Mouse (Mus musculus): Measurements from ENCODE around the gene Ap1g1. TPM values are rescaled to one million over a fixed set of nuclear protein-coding genes. Genes with fewer than 3 reads are reported as not detected.

Gene Ap1g1
- total RNA-seq, 1 experiment: 51.4 TPM

DNA sequence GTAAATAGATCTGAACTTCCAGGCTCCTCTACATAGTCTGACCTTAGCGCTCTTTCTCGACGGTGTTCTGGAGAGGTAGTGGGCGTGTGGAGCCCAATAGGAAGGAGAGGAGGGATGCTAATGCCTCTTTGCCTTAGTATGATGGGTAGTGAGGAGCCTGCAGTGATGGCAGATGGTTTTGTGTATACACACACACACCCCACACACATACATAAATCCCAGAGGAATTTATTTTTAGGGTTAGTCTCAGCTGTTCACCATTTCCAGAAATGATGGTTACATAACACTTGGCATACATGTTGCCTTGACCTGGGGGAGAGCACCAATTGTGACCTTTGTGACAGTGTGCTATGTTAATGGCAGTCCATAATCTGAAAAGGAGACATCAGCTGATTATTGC lies 87.2 kb downstream of the Ap1g1 start:
- no peak overlapping the region for H3K4me3 ChIP-seq (ENCODE audit: insufficient read depth in 1 of 2, low read depth in 1 of 2, low read length in 2 of 2, poor library complexity in 1 of 2, severe bottlenecking in 1 of 2)
- H3K9me3 ChIP-seq (ENCODE audit: control insufficient read depth, insufficient read depth, low read depth, low read length): no peaks in the 10 kb centered on the region
- DNase-seq (ENCODE audit: low read depth, low spot score): no peak
- peaks cover 4% of the 10 kb centered on the region for H3K36me3 ChIP-seq (ENCODE audit: control insufficient read depth, insufficient read depth, low read length, poor library complexity, severe bottlenecking)
- H3K27ac ChIP-seq (ENCODE audit: insufficient read depth, low read depth, low read length, poor library complexity, severe bottlenecking): no peak overlapping the region
- 0 out of 4 replicates have a peak, but pooled peaks cover 0 to 2% of the 10 kb centered on the region in 2 experiments for H3K4me1 ChIP-seq (ENCODE audit: control insufficient read depth in 2 of 2, insufficient read depth in 2 of 2, low read length in 2 of 2, poor library complexity in 1 of 2)
- no peak overlapping the region for H3K9ac ChIP-seq (ENCODE audit: insufficient read depth, low read depth, low read length, poor library complexity, severe bottlenecking)
- in situ Hi-C loops (cut with MboI; ENCODE audit: low sequenced_read_pairs in 2 of 2, unreplicated experiment in 2 of 2): no loop called here
- TF ChIP-seq ZC3H11A (IDR thresholded peaks at IDR 0.05; ENCODE audit: borderline replicate concordance, low read depth, low read length) (no peak), ZNF384 (IDR thresholded peaks at IDR 0.05; ENCODE audit: low read depth, low read length) (no peak), CHD2 (IDR thresholded peaks at IDR 0.05; ENCODE audit: low read depth, low read length) (no peak), HCFC1 (IDR thresholded peaks at IDR 0.05; ENCODE audit: borderline replicate concordance, insufficient read depth, low read length) (no peak), MAFK (IDR thresholded peaks at IDR 0.05; ENCODE audit: insufficient read depth, low read depth, low read length) (no peak)

GRCm38 (mm10) chr8:109866690-109867089 lies 88.3 kb downstream of the Ap1g1 start:
- Histone ChIP-seq H3K9me3 (ENCODE audit: control insufficient read depth, insufficient read depth, low read depth, low read length) (no peaks in the 10 kb centered on the region), H3K27ac (ENCODE audit: insufficient read depth, low read depth, low read length, poor library complexity, severe bottlenecking) (no peak overlapping the region), H3K4me3 (ENCODE audit: insufficient read depth in 1 of 2, low read depth in 1 of 2, low read length in 2 of 2, poor library complexity in 1 of 2, severe bottlenecking in 1 of 2) (no peak overlapping the region), H3K9ac (ENCODE audit: insufficient read depth, low read depth, low read length, poor library complexity, severe bottlenecking) (no peak overlapping the region), H3K4me1 (ENCODE audit: control insufficient read depth in 2 of 2, insufficient read depth in 2 of 2, low read length in 2 of 2, poor library complexity in 1 of 2) (0 out of 4 replicates have a peak, but pooled peaks cover 0 to 2% of the 10 kb centered on the region in 2 experiments), H3K36me3 (ENCODE audit: control insufficient read depth, insufficient read depth, low read length, poor library complexity, severe bottlenecking) (peaks cover 3% of the 10 kb centered on the region; the same call in 1 of the 2 replicates)
- DNase-seq (ENCODE audit: low read depth, low spot score): no peak
- in situ Hi-C loops (cut with MboI; ENCODE audit: low sequenced_read_pairs in 2 of 2, unreplicated experiment in 2 of 2): no loop called here
- TF ChIP-seq MAFK (IDR thresholded peaks at IDR 0.05; ENCODE audit: insufficient read depth, low read depth, low read length) (no peak), CHD2 (IDR thresholded peaks at IDR 0.05; ENCODE audit: low read depth, low read length) (no peak), ZC3H11A (IDR thresholded peaks at IDR 0.05; ENCODE audit: borderline replicate concordance, low read depth, low read length) (no peak), HCFC1 (IDR thresholded peaks at IDR 0.05; ENCODE audit: borderline replicate concordance, insufficient read depth, low read length) (no peak), ZNF384 (IDR thresholded peaks at IDR 0.05; ENCODE audit: low read depth, low read length) (no peak)

GRCm38 (mm10) chr8:109868003-109868679 lies 89.8 kb downstream of the Ap1g1 start, which contains the start of gene Phlpp2:
Phlpp2 (plus strand) TSS chr8:109868542.
- in situ Hi-C loops (cut with MboI; ENCODE audit: low sequenced_read_pairs in 2 of 2, unreplicated experiment in 2 of 2): no loop called here
- H3K36me3 ChIP-seq (ENCODE audit: control insufficient read depth, insufficient read depth, low read length, poor library complexity, severe bottlenecking): no peaks in the 10 kb centered on the region
- peak; percentile 83 for DNase-seq (ENCODE audit: low read depth, low spot score)
- TF ChIP-seq HCFC1 (IDR thresholded peaks at IDR 0.05; ENCODE audit: borderline replicate concordance, insufficient read depth, low read length): 0 out of 2 replicates have a peak, but pooled peaks have one; percentile 38
- TF ChIP-seq MAFK (IDR thresholded peaks at IDR 0.05; ENCODE audit: insufficient read depth, low read depth, low read length): no peak
- 0 out of 2 replicates have a peak within 1 kb of the TSS, but pooled peaks have one; percentile 22 for H3K27ac ChIP-seq (ENCODE audit: insufficient read depth, low read depth, low read length, poor library complexity, severe bottlenecking)
- H3K4me1 ChIP-seq (ENCODE audit: control insufficient read depth in 2 of 2, insufficient read depth in 2 of 2, low read length in 2 of 2, poor library complexity in 1 of 2): 0 out of 4 replicates have a peak, but pooled peaks cover 0 to 2% of the 10 kb centered on the region in 2 experiments
- H3K9ac ChIP-seq (ENCODE audit: insufficient read depth, low read depth, low read length, poor library complexity, severe bottlenecking): peak within 1 kb of the TSS; percentile 91
- H3K9me3 ChIP-seq (ENCODE audit: control insufficient read depth, insufficient read depth, low read depth, low read length): no peaks in the 10 kb centered on the region
- peak within 1 kb of the TSS; percentile 71 to 77 for H3K4me3 ChIP-seq (ENCODE audit: insufficient read depth in 1 of 2, low read depth in 1 of 2, low read length in 2 of 2, poor library complexity in 1 of 2, severe bottlenecking in 1 of 2)

DNA sequence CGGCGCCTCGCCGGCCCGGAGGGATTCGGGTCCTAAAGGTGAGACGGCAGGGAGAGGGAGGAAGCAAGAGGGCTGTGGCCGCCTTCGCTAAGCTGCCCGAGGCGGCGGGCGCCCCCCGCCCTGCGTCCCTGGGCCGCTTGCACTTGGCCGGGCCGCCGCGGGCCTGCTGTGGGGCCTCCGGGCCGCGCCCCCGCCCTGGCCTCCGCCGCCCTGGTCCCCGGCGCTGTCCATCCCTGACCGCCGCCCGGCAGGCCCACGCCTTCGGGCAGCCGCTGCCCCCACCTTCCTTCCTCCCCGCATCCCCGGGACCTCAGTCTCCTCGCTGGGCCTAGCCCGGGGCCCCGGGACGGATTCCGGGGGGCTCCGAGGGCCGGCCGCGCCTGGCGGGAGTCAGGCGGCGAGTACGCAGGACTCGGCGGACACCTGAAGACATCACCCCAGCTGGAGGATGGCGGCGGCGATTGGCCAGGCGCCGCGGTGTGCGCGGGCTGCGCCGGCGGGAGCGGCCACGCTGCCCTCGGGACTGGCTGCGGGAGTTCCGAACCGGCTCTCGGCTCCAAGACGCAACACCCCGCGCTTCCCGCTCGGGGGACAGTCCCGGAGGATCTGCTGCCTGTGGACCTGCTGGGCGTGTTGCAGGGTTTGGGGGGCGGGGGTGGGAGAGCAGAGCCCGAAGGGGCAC lies 90.5 kb downstream of the Ap1g1 start:
- H3K27ac ChIP-seq (ENCODE audit: insufficient read depth, low read depth, low read length, poor library complexity, severe bottlenecking): 0 out of 2 replicates have a peak overlapping the region, but pooled peaks have one; percentile 22
- H3K4me1 ChIP-seq (ENCODE audit: control insufficient read depth in 2 of 2, insufficient read depth in 2 of 2, low read length in 2 of 2, poor library complexity in 1 of 2): 0 out of 4 replicates have a peak, but pooled peaks cover 0 to 2% of the 10 kb centered on the region in 2 experiments
- no peaks in the 10 kb centered on the region for H3K9me3 ChIP-seq (ENCODE audit: control insufficient read depth, insufficient read depth, low read depth, low read length)
- in situ Hi-C loops (cut with MboI; ENCODE audit: low sequenced_read_pairs in 2 of 2, unreplicated experiment in 2 of 2): no loop called here
- no peak for DNase-seq (ENCODE audit: low read depth, low spot score)
- H3K36me3 ChIP-seq (ENCODE audit: control insufficient read depth, insufficient read depth, low read length, poor library complexity, severe bottlenecking): no peaks in the 10 kb centered on the region
- peak overlapping the region; percentile 71 to 77 for H3K4me3 ChIP-seq (ENCODE audit: insufficient read depth in 1 of 2, low read depth in 1 of 2, low read length in 2 of 2, poor library complexity in 1 of 2, severe bottlenecking in 1 of 2)
- no peak for TF ChIP-seq MAFK (IDR thresholded peaks at IDR 0.05; ENCODE audit: insufficient read depth, low read depth, low read length)
- no peak for TF ChIP-seq ZC3H11A (IDR thresholded peaks at IDR 0.05; ENCODE audit: borderline replicate concordance, low read depth, low read length)
- TF ChIP-seq HCFC1 (IDR thresholded peaks at IDR 0.05; ENCODE audit: borderline replicate concordance, insufficient read depth, low read length): no peak
- no peak for TF ChIP-seq CHD2 (IDR thresholded peaks at IDR 0.05; ENCODE audit: low read depth, low read length)
- TF ChIP-seq ZNF384 (IDR thresholded peaks at IDR 0.05; ENCODE audit: low read depth, low read length): no peak
- peak overlapping the region; percentile 91 for H3K9ac ChIP-seq (ENCODE audit: insufficient read depth, low read depth, low read length, poor library complexity, severe bottlenecking)

Measured in ES-E14 (cell line).